In genomic region chr13:48872726-48873125, GRCm38 (mm10) we compare ENCODE assay signal across 19 mouse cellular contexts. TPM values are rescaled to one million over a fixed set of nuclear protein-coding genes. Genes with fewer than 3 reads are reported as not detected.
DNase-seq lines count a peak whose midpoint lies in the region; ATAC-seq and TF ChIP-seq lines count a peak whose summit lies in the region.
"Had no signal": no experiment of that assay in that cellular context is flagged by ENCODE, and none has a peak within 500 bp of the region (broad histone marks: within the 10 kb centered on the region; RNA-seq: fewer than 3 reads in every experiment).

No protein-coding gene starts in this region.

- H3K9me3 ChIP-seq in hindbrain, embryonic 13.5 days: no peaks in the 10 kb centered on the region
- H3K9me3 ChIP-seq in hindbrain, embryonic 16.5 days (ENCODE audit: control insufficient read depth, low read length): no peaks in the 10 kb centered on the region
- H3K9me3 ChIP-seq: embryonic facial prominence, embryonic 12.5 days; heart, embryonic 13.5 days; neural tube, embryonic 12.5 days had no signal

- H3K9ac ChIP-seq in hindbrain, embryonic 13.5 days: peak overlapping the region; percentile 96; the same call in 1 of the 2 replicates
- H3K9ac ChIP-seq in hindbrain, embryonic 16.5 days (ENCODE audit: low read depth, low read length): no peak overlapping the region
- H3K9ac ChIP-seq: embryonic facial prominence, embryonic 12.5 days; liver, postnatal 0 days had no signal

- no peak overlapping the region for H3K27ac ChIP-seq in hindbrain, embryonic 13.5 days
- no peak overlapping the region for H3K27ac ChIP-seq in hindbrain, embryonic 16.5 days (ENCODE audit: low read depth, low read length)
- H3K27ac ChIP-seq in thymus, adult 2 months (ENCODE audit: control insufficient read depth, insufficient read depth, low read length): peak overlapping the region; percentile 47
- H3K27ac ChIP-seq in small intestine, adult 2 months (ENCODE audit: insufficient read depth, low read depth, low read length): peak overlapping the region; percentile 38; the same call in 1 of the 2 replicates
- H3K27ac ChIP-seq: embryonic facial prominence, embryonic 12.5 days; heart, embryonic 13.5 days; hindbrain, postnatal 0 days; neural tube, embryonic 12.5 days had no signal

- no peak overlapping the region for H3K4me3 ChIP-seq in hindbrain, embryonic 13.5 days
- no peak overlapping the region for H3K4me3 ChIP-seq in hindbrain, embryonic 16.5 days (ENCODE audit: low read length)
- peak overlapping the region; percentile 80; the same call in 1 of the 2 replicates for H3K4me3 ChIP-seq in thymus, adult 2 months (ENCODE audit: control insufficient read depth, insufficient read depth, low read length)
- H3K4me3 ChIP-seq in small intestine, adult 2 months (ENCODE audit: low read depth, low read length): no peak overlapping the region
- H3K4me3 ChIP-seq: heart, embryonic 13.5 days; neural tube, embryonic 12.5 days had no signal

- H3K4me2 ChIP-seq in hindbrain, embryonic 13.5 days: no peak overlapping the region
- H3K4me2 ChIP-seq in hindbrain, embryonic 16.5 days (ENCODE audit: low read length): no peak overlapping the region

- no peaks in the 10 kb centered on the region for H3K27me3 ChIP-seq in hindbrain, embryonic 13.5 days
- H3K27me3 ChIP-seq in hindbrain, embryonic 16.5 days (replicated peaks; ENCODE audit: control insufficient read depth, insufficient read depth, low read length): no peaks in the 10 kb centered on the region
- H3K27me3 ChIP-seq in thymus, adult 2 months (ENCODE audit: control insufficient read depth, insufficient read depth, low read length): no peaks in the 10 kb centered on the region
- no peaks in the 10 kb centered on the region for H3K27me3 ChIP-seq in small intestine, adult 2 months (ENCODE audit: control insufficient read depth, insufficient read depth, low read length)
- H3K27me3 ChIP-seq: CH12.LX; embryonic facial prominence, embryonic 12.5 days; heart, embryonic 13.5 days; neural tube, embryonic 12.5 days had no signal

- WGBS in hindbrain, embryonic 13.5 days: 88% methylated on average over 5 of the region's 5 CpGs
- WGBS in hindbrain, embryonic 16.5 days: 84% methylated on average over 5 of the region's 5 CpGs
- 81% methylated on average over 5 of the region's 5 CpGs for WGBS in thymus, adult 2 months
- WGBS in small intestine, adult 2 months: 60% methylated on average over 5 of the region's 5 CpGs

- no peak for TF ChIP-seq POLR2A in thymus, adult 2 months (IDR thresholded peaks at IDR 0.05; ENCODE audit: control insufficient read depth, extremely low read depth, insufficient read depth, low read length, poor library complexity)
- no peak for TF ChIP-seq POLR2A in small intestine, adult 2 months (IDR thresholded peaks at IDR 0.05; ENCODE audit: low read depth, low read length)

- DNase-seq in thymus, adult 2 months: no peak
- no peak for DNase-seq in thymus, postnatal 0 days (ENCODE audit: low spot score)
- DNase-seq in NIH3T3 (ENCODE audit: low read depth): peak; percentile 45
- DNase-seq in frontal cortex, adult 2 months (ENCODE audit: extremely low spot score in 1 of 2, low spot score in 1 of 2): no peak
- DNase-seq in cerebellum, postnatal 25 days: no peak
- DNase-seq: cerebellum, adult 2 months; heart, postnatal 36 days; kidney, adult 8-10 months; liver; liver, postnatal 0 days; right cerebral cortex, postnatal 14 days had no signal

- no peak for TF ChIP-seq CTCF in thymus, adult 2 months (IDR thresholded peaks at IDR 0.05; ENCODE audit: borderline replicate concordance, control insufficient read depth, extremely low read depth, insufficient read depth, low read length, poor library complexity)
- TF ChIP-seq CTCF in small intestine, adult 2 months (IDR thresholded peaks at IDR 0.05; ENCODE audit: extremely low read depth, insufficient read length, insufficient replicate concordance, low read depth, low read length): no peak

- ATAC-seq in hindbrain, embryonic 13.5 days (ENCODE audit: low FRiP score): no peak
- no peak for ATAC-seq in hindbrain, embryonic 16.5 days
- ATAC-seq: hindbrain, postnatal 0 days; liver, postnatal 0 days had no signal

- peaks cover 8% of the 10 kb centered on the region; the same call in 1 of the 2 replicates for H3K36me3 ChIP-seq in hindbrain, embryonic 13.5 days
- no peaks in the 10 kb centered on the region for H3K36me3 ChIP-seq in hindbrain, embryonic 16.5 days (ENCODE audit: control insufficient read depth, insufficient read depth, low read length)
- peaks cover 16% of the 10 kb centered on the region; the same call in 1 of the 2 replicates for H3K36me3 ChIP-seq in thymus, adult 2 months (ENCODE audit: control insufficient read depth, insufficient read depth, low read length)
- no peaks in the 10 kb centered on the region for H3K36me3 ChIP-seq in small intestine, adult 2 months (ENCODE audit: control insufficient read depth, insufficient read depth, low read length)
- H3K36me3 ChIP-seq: embryonic facial prominence, embryonic 12.5 days had no signal

- H3K4me1 ChIP-seq in hindbrain, embryonic 13.5 days (replicated peaks): peaks cover 41% of the 10 kb centered on the region
- peaks cover 23% of the 10 kb centered on the region for H3K4me1 ChIP-seq in hindbrain, embryonic 16.5 days (ENCODE audit: control insufficient read depth, insufficient read depth, low read depth, low read length)
- H3K4me1 ChIP-seq in thymus, adult 2 months (replicated peaks; ENCODE audit: control insufficient read depth, insufficient read depth, low read length): peaks cover 34% of the 10 kb centered on the region
- peaks cover 13% of the 10 kb centered on the region for H3K4me1 ChIP-seq in small intestine, adult 2 months (ENCODE audit: control insufficient read depth, insufficient read depth, insufficient read length, low read length)

RNA-seq across cellular contexts. Expression of gene Phf2, which starts 1.8 kb away (rescaled TPM):
- polyA plus RNA-seq in hindbrain, embryonic 13.5 days (2015; fragmentation: Nextera tagmentation; extraction: Ambion mirVana): 9.4 and 9.6 TPM in 2 replicates
- 6.1 and 7.2 TPM in 2 replicates for polyA plus RNA-seq in hindbrain, embryonic 16.5 days (2015; fragmentation: Nextera tagmentation; extraction: Ambion mirVana)
- polyA plus RNA-seq in thymus, adult 2 months (2012; rRNA removed): 74.4 and 102 TPM in 2 replicates
- 11.9 and 13.0 TPM in 2 replicates for polyA plus RNA-seq in thymus, postnatal 0 days (2015; fragmentation: Nextera tagmentation; extraction: Ambion mirVana)
- polyA plus RNA-seq in small intestine, adult 2 months (2012; rRNA removed): 6.5 and 11.0 TPM in 2 replicates
- polyA plus RNA-seq in frontal cortex, adult 2 months (2012; rRNA removed): 23.2 and 25.1 TPM in 2 replicates

Comparison
In these comparisons a context has a peak if more than half of its experiments do, and no peak if none do; other contexts are left out.
1. H3K27ac ChIP-seq: peak in thymus, adult 2 months (single experiment) and small intestine, adult 2 months (single experiment); none in hindbrain, embryonic 13.5 days (single experiment) and hindbrain, embryonic 16.5 days (single experiment).